In genomic region chr12:102730798-102731619, GRCm38 (mm10) we compare ENCODE assay signal across 9 mouse cellular contexts. TPM values are rescaled to one million over a fixed set of nuclear protein-coding genes. Genes with fewer than 3 reads are reported as not detected.
DNase-seq lines count a peak whose midpoint lies in the region; ATAC-seq lines count a peak whose summit lies in the region.
"Had no signal": no experiment of that assay in that cellular context is flagged by ENCODE, and none has a peak within 500 bp of the region (broad histone marks: within the 10 kb centered on the region; RNA-seq: fewer than 3 reads in every experiment).

No protein-coding gene starts in this region.

- H3K9me3 ChIP-seq in lung, embryonic 16.5 days (ENCODE audit: control insufficient read depth, low read length) = no peaks in the 10 kb centered on the region
- H3K9me3 ChIP-seq in embryonic facial prominence, embryonic 13.5 days = no peaks in the 10 kb centered on the region
- H3K9me3 ChIP-seq in kidney, embryonic 15.5 days (replicated peaks) = no peaks in the 10 kb centered on the region
- H3K9me3 ChIP-seq in neural tube, embryonic 12.5 days = no peaks in the 10 kb centered on the region

- no peaks in the 10 kb centered on the region for H3K27me3 ChIP-seq in lung, embryonic 16.5 days (ENCODE audit: control insufficient read depth, insufficient read depth, low read depth, low read length)
- no peaks in the 10 kb centered on the region for H3K27me3 ChIP-seq in embryonic facial prominence, embryonic 13.5 days
- no peaks in the 10 kb centered on the region for H3K27me3 ChIP-seq in kidney, embryonic 15.5 days
- H3K27me3 ChIP-seq in neural tube, embryonic 12.5 days (replicated peaks) = no peaks in the 10 kb centered on the region

- peak; percentile 11; the same call in 1 of the 2 replicates for ATAC-seq in lung, embryonic 16.5 days (ENCODE audit: low read depth)
- ATAC-seq in embryonic facial prominence, embryonic 13.5 days (ENCODE audit: insufficient number of reproducible peaks, insufficient read depth, low FRiP score, low TSS enrichment, low read depth) = peak; percentile 29; the same call in 1 of the 2 replicates
- peak; percentile 59 for ATAC-seq in kidney, embryonic 15.5 days (replicated peaks; ENCODE audit: low FRiP score)
- ATAC-seq in neural tube, embryonic 12.5 days (ENCODE audit: low FRiP score, low read depth) = peak; percentile 67

- H3K9ac ChIP-seq in lung, embryonic 16.5 days (ENCODE audit: low read length) = no peak overlapping the region
- H3K9ac ChIP-seq in embryonic facial prominence, embryonic 13.5 days = no peak overlapping the region
- H3K9ac ChIP-seq in kidney, embryonic 15.5 days = no peak overlapping the region
- peak overlapping the region; percentile 21; the same call in 1 of the 2 replicates for H3K9ac ChIP-seq in neural tube, embryonic 12.5 days

- H3K36me3 ChIP-seq in lung, embryonic 16.5 days (ENCODE audit: control insufficient read depth, insufficient read depth, low read length) = no peaks in the 10 kb centered on the region
- H3K36me3 ChIP-seq in embryonic facial prominence, embryonic 13.5 days = no peaks in the 10 kb centered on the region
- no peaks in the 10 kb centered on the region for H3K36me3 ChIP-seq in kidney, embryonic 15.5 days
- H3K36me3 ChIP-seq in neural tube, embryonic 12.5 days = no peaks in the 10 kb centered on the region

- peak overlapping the region; percentile 50 for H3K4me2 ChIP-seq in lung, embryonic 16.5 days (ENCODE audit: low read depth, low read length)
- H3K4me2 ChIP-seq in embryonic facial prominence, embryonic 13.5 days = peak overlapping the region; percentile 53
- peak overlapping the region; percentile 57 for H3K4me2 ChIP-seq in kidney, embryonic 15.5 days
- peak overlapping the region; percentile 61 for H3K4me2 ChIP-seq in neural tube, embryonic 12.5 days (replicated peaks)

- H3K27ac ChIP-seq in lung, embryonic 16.5 days (ENCODE audit: low read length) = no peak overlapping the region
- peak overlapping the region; percentile 76 for H3K27ac ChIP-seq in embryonic facial prominence, embryonic 13.5 days
- H3K27ac ChIP-seq in kidney, embryonic 15.5 days = peak overlapping the region; percentile 92
- H3K27ac ChIP-seq in neural tube, embryonic 12.5 days = peak overlapping the region; percentile 82

- DNase-seq in lung, postnatal 4 days = no peak
- no peak for DNase-seq in spleen, postnatal 36 days (ENCODE audit: low spot score in 2 of 2)
- DNase-seq in T-cell, adult 2 months (ENCODE audit: low spot score) = no peak
- no peak for DNase-seq in right cerebral cortex, postnatal 14 days

- WGBS in lung, embryonic 16.5 days = 32% methylated on average over 16 of the region's 16 CpGs
- WGBS in embryonic facial prominence, embryonic 13.5 days = 41% methylated on average over 16 of the region's 16 CpGs
- 14% methylated on average over 16 of the region's 16 CpGs for WGBS in kidney, embryonic 15.5 days
- 11% methylated on average over 16 of the region's 16 CpGs for WGBS in neural tube, embryonic 12.5 days

- H3K4me3 ChIP-seq in lung, embryonic 16.5 days (ENCODE audit: low read length) = peak overlapping the region; percentile 31; the same call in 1 of the 2 replicates
- H3K4me3 ChIP-seq in embryonic facial prominence, embryonic 13.5 days = peak overlapping the region; percentile 18
- peak overlapping the region; percentile 23 for H3K4me3 ChIP-seq in kidney, embryonic 15.5 days (replicated peaks)
- H3K4me3 ChIP-seq in neural tube, embryonic 12.5 days = 0 out of 2 replicates have a peak overlapping the region, but pooled peaks have one; percentile 7

- H3K4me1 ChIP-seq in lung, embryonic 16.5 days (replicated peaks; ENCODE audit: control insufficient read depth, insufficient read depth, low read length) = peaks cover 9% of the 10 kb centered on the region
- H3K4me1 ChIP-seq in embryonic facial prominence, embryonic 13.5 days = peaks cover 20% of the 10 kb centered on the region
- peaks cover 24% of the 10 kb centered on the region for H3K4me1 ChIP-seq in kidney, embryonic 15.5 days
- H3K4me1 ChIP-seq in neural tube, embryonic 12.5 days = peaks cover 18% of the 10 kb centered on the region

RNA-seq across cellular contexts. Expression of gene Moap1, which starts 12.5 kb away (rescaled TPM):
- polyA plus RNA-seq in lung, embryonic 16.5 days (2015; fragmentation: Nextera tagmentation; extraction: Ambion mirVana) = 22.0 and 24.4 TPM in 2 replicates
- 25.5 and 25.7 TPM in 2 replicates for polyA plus RNA-seq in embryonic facial prominence, embryonic 13.5 days (2015; fragmentation: Nextera tagmentation; extraction: Ambion mirVana)
- polyA plus RNA-seq in kidney, embryonic 15.5 days (2015; fragmentation: Nextera tagmentation; extraction: Ambion mirVana) = 24.5 and 25.4 TPM in 2 replicates
- 38.4 and 42.9 TPM in 2 replicates for polyA plus RNA-seq in neural tube, embryonic 12.5 days (2016; fragmentation: Nextera tagmentation; extraction: Ambion mirVana)

RNA-seq across cellular contexts. Expression of gene Tmem251, which starts 12.6 kb away (rescaled TPM):
- 7.4 and 8.0 TPM in 2 replicates for polyA plus RNA-seq in lung, embryonic 16.5 days (2015; fragmentation: Nextera tagmentation; extraction: Ambion mirVana)
- polyA plus RNA-seq in embryonic facial prominence, embryonic 13.5 days (2015; fragmentation: Nextera tagmentation; extraction: Ambion mirVana) = 9.7 and 10.9 TPM in 2 replicates
- 10.0 and 10.8 TPM in 2 replicates for polyA plus RNA-seq in kidney, embryonic 15.5 days (2015; fragmentation: Nextera tagmentation; extraction: Ambion mirVana)
- polyA plus RNA-seq in neural tube, embryonic 12.5 days (2016; fragmentation: Nextera tagmentation; extraction: Ambion mirVana) = 11.6 and 11.7 TPM in 2 replicates

RNA-seq across cellular contexts. Expression of gene Itpk1, which starts 26.3 kb away (rescaled TPM):
- polyA plus RNA-seq in lung, embryonic 16.5 days (2015; fragmentation: Nextera tagmentation; extraction: Ambion mirVana) = 10.6 and 11.8 TPM in 2 replicates
- polyA plus RNA-seq in embryonic facial prominence, embryonic 13.5 days (2015; fragmentation: Nextera tagmentation; extraction: Ambion mirVana) = 10.4 and 10.8 TPM in 2 replicates
- 18.9 and 20.8 TPM in 2 replicates for polyA plus RNA-seq in kidney, embryonic 15.5 days (2015; fragmentation: Nextera tagmentation; extraction: Ambion mirVana)
- 24.7 and 28.0 TPM in 2 replicates for polyA plus RNA-seq in neural tube, embryonic 12.5 days (2016; fragmentation: Nextera tagmentation; extraction: Ambion mirVana)

RNA-seq across cellular contexts. Expression of gene Gm28051, which starts 26.6 kb away (rescaled TPM):
- not detected in 2 replicates for polyA plus RNA-seq in lung, embryonic 16.5 days (2015; fragmentation: Nextera tagmentation; extraction: Ambion mirVana)
- not detected in 2 replicates for polyA plus RNA-seq in embryonic facial prominence, embryonic 13.5 days (2015; fragmentation: Nextera tagmentation; extraction: Ambion mirVana)
- polyA plus RNA-seq in kidney, embryonic 15.5 days (2015; fragmentation: Nextera tagmentation; extraction: Ambion mirVana) = not detected in 2 replicates
- polyA plus RNA-seq in neural tube, embryonic 12.5 days (2016; fragmentation: Nextera tagmentation; extraction: Ambion mirVana) = not detected in 2 replicates
- polyA plus RNA-seq: cortical plate, adult 2 months had no signal

RNA-seq across cellular contexts. Expression of gene Gon7, which starts 26.6 kb away (rescaled TPM):
- polyA plus RNA-seq in lung, embryonic 16.5 days (2015; fragmentation: Nextera tagmentation; extraction: Ambion mirVana) = 26.4 and 26.9 TPM in 2 replicates
- polyA plus RNA-seq in embryonic facial prominence, embryonic 13.5 days (2015; fragmentation: Nextera tagmentation; extraction: Ambion mirVana) = 36.0 and 38.9 TPM in 2 replicates
- 33.7 and 38.7 TPM in 2 replicates for polyA plus RNA-seq in kidney, embryonic 15.5 days (2015; fragmentation: Nextera tagmentation; extraction: Ambion mirVana)
- polyA plus RNA-seq in neural tube, embryonic 12.5 days (2016; fragmentation: Nextera tagmentation; extraction: Ambion mirVana) = 43.7 and 44.1 TPM in 2 replicates

Comparison
In these comparisons a context has a peak if more than half of its experiments do, and no peak if none do; other contexts are left out.
1. ATAC-seq: peak in every context shown above with its lines; median percentile 67 in neural tube, embryonic 12.5 days; 59 in kidney, embryonic 15.5 days; 29 in embryonic facial prominence, embryonic 13.5 days; 11 in lung, embryonic 16.5 days.